Comparison of ENCODE assay signal across 8 mouse cellular contexts in genomic region chr13:64432017-64432995, GRCm38 (mm10). TPM values are rescaled to one million over a fixed set of nuclear protein-coding genes. Genes with fewer than 3 reads are reported as not detected.
DNase-seq lines count a peak whose midpoint lies in the region; ATAC-seq lines count a peak whose summit lies in the region.

Gene Cdk20, plus strand, starts transcription at chr13:64432314.

- peak; percentile 87 for DNase-seq in T-cell, adult 2 months (ENCODE audit: low spot score)
- peak; percentile 87 to 89 for DNase-seq in cerebellum, postnatal 36 days
- DNase-seq in frontal cortex, postnatal 36 days (ENCODE audit: low spot score in 2 of 2), result peak; percentile 93 to 97
- DNase-seq in left cerebral cortex, adult 11 months (ENCODE audit: low spot score), result peak; percentile 94
- peak; percentile 90 to 95 for DNase-seq in lung, postnatal 4 days
- peak; percentile 89 for DNase-seq in retina, postnatal 7 days (ENCODE audit: low read depth, low spot score)
- DNase-seq in urinary bladder, adult 2 months (ENCODE audit: low spot score), result peak; percentile 67

- H3K27ac ChIP-seq in hindbrain, embryonic 15.5 days (replicated peaks), result peak within 1 kb of the TSS; percentile 91

- H3K9me3 ChIP-seq in hindbrain, embryonic 15.5 days, result no peaks in the 10 kb centered on the region

- no peaks in the 10 kb centered on the region for H3K27me3 ChIP-seq in hindbrain, embryonic 15.5 days

- H3K4me1 ChIP-seq in hindbrain, embryonic 15.5 days (replicated peaks), result peaks cover 18% of the 10 kb centered on the region

- peak within 1 kb of the TSS; percentile 80 for H3K4me3 ChIP-seq in hindbrain, embryonic 15.5 days

- WGBS in hindbrain, embryonic 15.5 days, result under 1% methylated on average over 57 of the region's 57 CpGs

- H3K36me3 ChIP-seq in hindbrain, embryonic 15.5 days, result no peaks in the 10 kb centered on the region

- peak within 1 kb of the TSS; percentile 79 for H3K4me2 ChIP-seq in hindbrain, embryonic 15.5 days

- H3K9ac ChIP-seq in hindbrain, embryonic 15.5 days, result peak within 1 kb of the TSS; percentile 65

- peak; percentile 99 for ATAC-seq in hindbrain, embryonic 15.5 days (ENCODE audit: low FRiP score, low read depth)

RNA-seq across cellular contexts. Expression of gene Cdk20, which starts in this region (rescaled TPM):
- 22.4 and 28.1 TPM in 2 replicates for polyA plus RNA-seq in hindbrain, embryonic 15.5 days (2015; fragmentation: Nextera tagmentation; extraction: Ambion mirVana)
- 8.2 and 8.6 TPM in 2 replicates for polyA plus RNA-seq in urinary bladder, adult 2 months (2012; rRNA removed)

Comparison
In these comparisons a context has a peak if more than half of its experiments do, and no peak if none do; other contexts are left out.
1. Peak in every context shown above with its lines: DNase-seq, ATAC-seq, H3K4me3 ChIP-seq and H3K27ac ChIP-seq.